Mouse (Mus musculus) gastrocnemius, adult 2 months (tissue): ENCODE data around the gene Pkhd1. TPM values are rescaled to one million over a fixed set of nuclear protein-coding genes. Genes with fewer than 3 reads are reported as not detected.
"Not testable (repeated sequence)": the region's sequence is repeated elsewhere in the genome, so short reads cannot be mapped to it uniquely, and the experiment has no call there.

ENCODE experiments used
- DNase-seq: peaks from one replicate; pipeline ENCODE4 v3.0.0; 2022
- H3K27ac ChIP-seq: fragments of 200-600 bp; 2 replicates; pipeline ENCODE4 v1.8.1; 2022; ENCODE audit warnings: mild to moderate bottlenecking
- H3K4me3 ChIP-seq: fragments of 200-600 bp; 2 replicates; pipeline ENCODE4 v1.8.1; 2022; ENCODE audit warnings: mild to moderate bottlenecking, moderate library complexity
- CTCF ChIP-seq: fragments of 200-600 bp; IDR thresholded peaks from 2 replicates; pipeline ENCODE4 v1.8.1; 2022; ENCODE audit warnings: antibody characterized with exemption, mild to moderate bottlenecking, moderate library complexity
- intact Hi-C: fragments of 180-260 bp; cut with DNase I; formaldehyde crosslinking; loops from one replicate; pipeline ENCODE4 v1.15.1; 2025
- total RNA-seq, 2 experiments: library from RNA; stranded (reverse); gene quantifications; 2 replicates each; pipeline ENCODE4 v1.2.3; 2021

Pkhd1 gene
- total RNA-seq, 2 experiments from 2014 or later: 0.06 TPM; not detected in 1

DNA sequence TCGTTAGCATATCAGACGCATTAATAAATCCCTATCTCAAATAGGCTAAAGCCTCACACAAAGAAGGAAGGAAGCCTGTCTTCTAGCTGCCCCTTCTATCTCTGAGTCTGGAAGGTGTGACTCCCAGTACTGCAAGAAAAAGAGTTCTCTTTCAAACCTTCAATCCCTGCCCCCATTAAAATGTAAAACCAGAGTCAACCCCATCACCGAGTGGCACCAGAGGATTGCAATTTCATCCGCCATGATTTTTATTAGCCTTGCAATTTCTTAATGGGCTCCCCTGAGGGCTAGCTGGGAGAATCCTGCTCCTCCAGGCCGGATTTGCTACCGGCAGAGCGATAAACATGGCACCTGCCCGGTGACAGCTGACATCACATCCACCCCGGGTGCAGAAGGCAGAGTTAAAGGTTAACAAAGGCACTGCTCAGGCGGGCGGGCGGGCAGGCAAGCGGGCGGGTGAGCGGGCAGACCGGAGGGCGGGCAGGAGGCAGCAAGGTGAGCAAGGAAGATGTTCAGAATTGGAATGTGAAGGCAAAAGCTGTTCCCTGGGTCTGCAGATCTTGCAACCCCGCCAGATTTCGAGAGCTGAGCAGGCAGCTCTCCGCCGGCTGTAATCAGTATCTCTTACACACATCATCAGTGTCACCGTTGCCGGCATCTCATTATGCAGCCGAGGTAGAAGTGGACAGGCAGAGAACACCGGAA is 140.2 kb downstream of the Pkhd1 start:
- Histone ChIP-seq H3K27ac (no peak overlapping the region), H3K4me3 (peak overlapping the region; percentile 43)
- TF ChIP-seq CTCF: no peak
- DNase-seq: no peak
- intact Hi-C loops: no loop called here

DNA sequence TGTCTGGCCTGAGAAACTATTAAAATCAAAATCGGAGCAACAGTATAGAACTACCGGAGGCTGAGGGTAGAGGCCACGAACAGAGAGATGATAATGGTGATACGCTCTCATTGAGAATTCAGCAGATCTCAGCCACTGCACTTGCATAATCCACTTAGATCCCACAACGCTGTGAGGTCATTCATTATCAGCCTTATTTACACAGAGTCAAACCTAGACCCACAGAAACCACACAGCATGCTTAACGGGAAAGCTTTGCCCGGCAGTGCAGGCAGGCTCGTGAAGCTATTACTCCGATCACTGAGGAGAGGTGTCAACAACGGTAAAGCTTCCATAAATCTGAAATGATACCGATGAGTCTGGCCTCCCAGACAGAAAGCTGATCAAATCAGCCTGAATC is 147.1 kb downstream of the Pkhd1 start:
- DNase-seq: no peak
- no peak overlapping the region for H3K4me3 ChIP-seq
- intact Hi-C loops: no loop called here
- TF ChIP-seq CTCF: no peak
- no peak overlapping the region for H3K27ac ChIP-seq

DNA sequence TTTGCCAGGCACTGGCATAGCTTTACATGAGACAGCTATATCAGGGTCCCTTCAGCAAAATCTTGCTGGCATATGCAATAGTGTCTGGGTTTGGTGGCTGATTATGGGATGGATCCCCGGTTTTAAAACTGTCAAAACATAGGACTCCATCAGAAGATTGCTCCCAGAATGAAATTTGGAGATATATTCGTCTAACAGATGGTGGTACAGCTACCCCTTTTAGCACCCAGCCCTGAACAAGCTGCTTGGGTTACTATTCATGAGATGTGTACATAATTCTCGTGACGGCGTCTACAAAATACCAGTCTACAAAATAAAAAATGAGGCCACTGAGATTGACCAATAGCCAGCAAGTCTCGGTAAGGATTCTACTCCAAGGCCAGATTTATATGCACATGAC is 147.5 kb downstream of the Pkhd1 start:
- TF ChIP-seq CTCF: no peak

DNA sequence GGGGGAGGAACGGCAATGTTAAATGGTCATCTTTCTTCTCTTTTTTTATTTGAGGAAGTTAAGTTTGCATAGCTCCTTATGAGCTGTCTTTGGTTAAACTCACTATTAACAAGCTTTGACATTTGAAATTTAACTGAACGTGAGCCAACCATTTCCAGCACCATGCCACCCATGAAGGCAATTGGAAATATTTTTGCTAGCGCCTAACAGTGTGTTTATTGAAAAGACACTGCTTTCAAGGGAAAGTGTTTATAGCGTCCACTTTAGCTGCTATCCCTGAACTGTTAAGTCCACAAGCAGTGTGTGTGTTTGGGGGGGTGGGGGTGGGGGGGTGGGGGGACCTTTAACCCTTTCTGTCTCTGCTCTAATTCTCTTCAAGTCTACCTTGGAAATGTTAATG is 151.4 kb downstream of the Pkhd1 start:
- Histone ChIP-seq H3K27ac (no peak overlapping the region), H3K4me3 (no peak overlapping the region)
- DNase-seq: no peak
- TF ChIP-seq CTCF: no peak
- intact Hi-C loops: no loop called here

More for the DNA sequence above, 147.5 kb downstream of the Pkhd1 start:
- Histone ChIP-seq H3K4me3 (no peak overlapping the region), H3K27ac (no peak overlapping the region)
- DNase-seq: no peak
- intact Hi-C loops: no loop called here

DNA sequence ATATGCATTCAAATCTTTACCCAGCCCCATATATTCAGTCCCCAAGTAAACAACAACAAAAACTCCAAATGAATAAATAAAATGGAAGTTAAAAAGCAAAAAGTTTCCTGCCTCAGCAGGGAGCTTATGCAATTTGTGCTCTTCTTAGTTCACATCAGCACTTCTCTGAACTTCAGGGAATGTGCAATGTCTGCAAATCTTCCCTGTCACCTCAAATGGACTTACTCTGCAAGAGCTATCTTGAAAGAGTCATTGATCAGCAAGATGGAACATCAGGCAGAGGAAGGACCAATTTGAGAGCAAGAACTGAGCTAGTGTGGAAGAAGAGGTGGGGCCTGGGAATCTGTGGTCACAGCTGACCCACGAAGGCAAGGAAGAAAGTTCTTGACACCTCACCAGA is 163.2 kb downstream of the Pkhd1 start:
- intact Hi-C loops: no loop called here
- DNase-seq: no peak
- no peak overlapping the region for H3K4me3 ChIP-seq
- no peak overlapping the region for H3K27ac ChIP-seq
- TF ChIP-seq CTCF: no peak

DNA sequence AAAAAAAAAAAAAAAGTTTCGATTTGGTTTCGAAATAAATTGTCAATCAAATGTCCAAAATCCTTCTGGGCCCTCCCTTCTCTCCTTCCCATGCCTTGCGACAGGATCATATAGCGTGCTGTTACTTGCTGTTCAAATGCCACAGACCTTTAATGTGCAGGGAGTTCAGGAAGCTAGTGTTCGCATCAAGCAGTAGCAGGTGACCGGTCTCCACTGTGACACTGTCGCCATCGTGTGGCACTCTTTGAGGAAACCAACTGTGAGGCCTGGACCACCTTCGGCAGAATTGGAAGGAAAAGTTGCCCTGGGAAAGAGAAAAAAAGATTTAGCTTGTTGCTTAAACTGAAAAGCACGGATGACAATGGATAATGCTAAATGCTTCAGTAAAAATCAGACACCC is 167.8 kb downstream of the Pkhd1 start:
- DNase-seq: no peak
- H3K4me3 ChIP-seq: no peak overlapping the region
- no peak overlapping the region for H3K27ac ChIP-seq
- intact Hi-C loops: no loop called here
- peak; percentile 37; the same call in 1 of the 2 replicates for TF ChIP-seq CTCF

DNA sequence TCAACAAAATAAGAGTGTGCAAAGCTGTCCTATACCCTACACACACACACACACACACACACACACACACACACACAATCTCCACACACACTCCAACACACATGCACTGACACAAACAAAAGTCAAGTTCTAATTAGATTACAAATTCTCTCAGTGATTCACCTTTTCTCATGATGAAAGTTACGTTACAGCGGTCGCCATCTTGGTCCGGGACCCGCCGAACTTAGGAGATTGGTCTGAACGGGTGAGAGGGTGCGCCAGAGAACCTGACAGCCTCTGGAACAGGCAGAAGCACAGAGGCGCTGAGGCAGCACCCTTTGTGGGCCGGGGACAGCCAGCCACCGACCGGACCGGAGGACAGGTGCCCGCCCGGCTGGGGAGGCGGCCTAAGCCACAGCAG is 185.8 kb downstream of the Pkhd1 start:
- H3K4me3 ChIP-seq, DNase-seq, H3K27ac ChIP-seq, intact Hi-C loops: not testable (repeated sequence)

DNA sequence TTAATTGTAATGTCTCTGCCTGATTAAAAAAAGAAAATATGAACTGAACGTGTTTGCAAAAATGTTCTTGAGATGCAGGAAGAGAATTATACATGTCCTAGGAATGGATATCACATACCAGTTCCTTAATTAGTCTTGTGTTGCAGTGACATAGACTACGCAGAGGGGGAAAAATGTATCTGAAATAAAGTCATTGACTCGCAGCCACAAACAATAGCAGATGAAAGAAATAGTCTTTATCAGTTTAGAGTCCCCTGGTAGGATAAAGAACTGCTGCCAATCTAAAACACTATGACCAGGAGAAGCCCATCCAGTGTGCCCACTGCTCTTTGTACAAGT is 188.8 kb downstream of the Pkhd1 start:
- Histone ChIP-seq H3K4me3 (no peak overlapping the region), H3K27ac (no peak overlapping the region)
- no peak for TF ChIP-seq CTCF
- DNase-seq: no peak
- intact Hi-C loops: no loop called here

DNA sequence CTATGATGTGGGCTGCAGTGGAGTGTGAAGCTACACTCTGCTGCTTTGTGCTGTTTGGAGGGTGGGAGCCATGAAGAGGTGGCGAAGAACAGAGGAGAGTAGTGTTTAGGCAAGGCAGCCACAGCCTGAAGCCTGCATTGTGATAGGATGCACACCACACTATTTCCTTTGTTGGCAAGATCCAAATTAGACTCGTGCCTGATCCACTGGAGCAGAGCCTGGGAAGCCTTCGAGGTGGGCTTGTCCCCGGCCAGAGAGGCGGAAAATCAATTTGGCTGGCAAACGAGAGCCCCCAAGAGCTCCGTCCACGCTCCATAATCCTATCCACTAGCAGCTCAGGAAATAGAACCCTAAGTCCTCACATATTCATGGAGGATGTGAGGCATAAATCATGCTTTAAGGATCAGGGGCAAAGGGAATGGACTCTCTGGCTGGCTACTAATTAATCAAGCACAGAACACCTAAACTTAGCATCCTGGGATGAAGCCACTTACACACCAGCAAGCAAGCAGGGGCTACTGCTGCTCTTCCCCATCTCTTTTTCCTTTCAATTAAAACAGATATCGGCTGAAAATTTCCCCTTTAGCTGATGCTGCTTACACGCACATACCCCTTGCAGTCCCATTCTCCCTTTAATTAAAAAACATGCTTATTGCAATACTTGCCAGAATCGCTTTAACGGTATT is 189.4 kb downstream of the Pkhd1 start:
- intact Hi-C loops: no loop called here
- no peak for TF ChIP-seq CTCF
- no peak for DNase-seq
- no peak overlapping the region for H3K27ac ChIP-seq
- H3K4me3 ChIP-seq: no peak overlapping the region

DNA sequence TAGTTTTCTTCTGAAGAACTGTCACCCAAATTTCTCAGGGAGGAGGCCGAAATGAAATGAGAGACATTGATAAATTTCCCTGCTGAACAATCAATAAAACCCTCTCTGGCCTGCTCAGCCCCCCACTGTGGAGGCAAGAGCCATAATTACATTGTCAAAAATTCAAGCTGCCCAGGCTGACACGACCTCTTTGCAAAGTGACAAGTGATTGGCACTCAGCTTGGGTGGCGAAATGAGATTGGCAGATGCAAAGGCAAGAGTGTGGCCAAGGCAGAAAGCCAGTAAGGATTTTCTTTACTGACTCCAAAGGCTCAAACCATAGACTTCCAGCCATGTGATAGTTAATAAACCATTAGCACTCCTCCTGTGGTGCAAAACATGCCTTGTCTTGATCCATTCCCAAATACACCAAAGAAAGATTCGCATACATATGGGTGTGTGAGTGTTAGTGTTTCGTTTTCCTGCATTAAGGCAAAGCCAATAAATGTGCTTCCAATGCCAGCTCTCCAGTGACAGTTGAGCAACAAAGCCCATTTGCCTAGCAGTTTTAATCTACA is 208.4 kb downstream of the Pkhd1 start:
- TF ChIP-seq CTCF: no peak
- intact Hi-C loops: no loop called here
- Histone ChIP-seq H3K27ac (no peak overlapping the region), H3K4me3 (no peak overlapping the region)
- DNase-seq: no peak

DNA sequence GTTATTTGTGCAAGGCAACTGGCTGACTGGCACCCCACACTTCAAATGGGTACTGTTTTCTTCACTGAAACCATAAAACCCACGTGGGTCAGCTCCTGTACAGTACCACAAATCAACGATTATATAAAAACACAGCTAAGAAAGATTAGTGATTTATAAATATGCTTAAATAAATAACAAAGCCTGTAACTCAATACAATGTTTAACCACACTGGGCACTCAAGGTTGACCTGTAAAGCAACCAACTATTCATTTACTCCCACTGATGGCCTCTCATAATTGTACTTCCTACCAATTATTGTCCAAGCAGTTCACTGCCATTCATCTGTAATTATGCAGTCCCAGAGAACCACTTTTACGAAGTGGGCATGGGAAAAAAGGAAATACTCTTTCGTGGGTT is 219.5 kb downstream of the Pkhd1 start:
- no peak for DNase-seq
- Histone ChIP-seq H3K27ac (no peak overlapping the region), H3K4me3 (no peak overlapping the region)
- intact Hi-C loops: no loop called here
- TF ChIP-seq CTCF: no peak

DNA sequence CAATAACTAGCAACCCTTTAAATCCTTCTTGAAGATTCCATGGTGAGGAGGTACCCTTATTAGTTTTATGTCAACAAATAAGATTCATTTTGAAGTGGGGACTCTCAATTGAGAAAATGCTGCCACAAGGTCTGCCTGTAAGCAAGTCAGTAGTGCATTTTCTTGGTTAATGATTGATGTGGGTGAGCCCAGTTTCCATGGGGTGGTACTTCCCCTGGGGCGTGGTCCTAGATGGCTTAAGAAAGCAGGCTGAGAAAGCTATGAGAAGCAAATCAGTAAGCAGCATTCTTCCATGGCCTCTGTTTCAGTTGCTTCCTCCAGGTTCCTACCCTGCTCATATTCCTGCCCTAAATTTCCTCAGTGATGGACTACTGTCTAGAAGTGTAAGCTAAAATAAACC is 253.4 kb downstream of the Pkhd1 start:
- no peak for TF ChIP-seq CTCF
- H3K4me3 ChIP-seq: no peak overlapping the region
- no peak for DNase-seq
- no peak overlapping the region for H3K27ac ChIP-seq
- intact Hi-C loops: no loop called here

DNA sequence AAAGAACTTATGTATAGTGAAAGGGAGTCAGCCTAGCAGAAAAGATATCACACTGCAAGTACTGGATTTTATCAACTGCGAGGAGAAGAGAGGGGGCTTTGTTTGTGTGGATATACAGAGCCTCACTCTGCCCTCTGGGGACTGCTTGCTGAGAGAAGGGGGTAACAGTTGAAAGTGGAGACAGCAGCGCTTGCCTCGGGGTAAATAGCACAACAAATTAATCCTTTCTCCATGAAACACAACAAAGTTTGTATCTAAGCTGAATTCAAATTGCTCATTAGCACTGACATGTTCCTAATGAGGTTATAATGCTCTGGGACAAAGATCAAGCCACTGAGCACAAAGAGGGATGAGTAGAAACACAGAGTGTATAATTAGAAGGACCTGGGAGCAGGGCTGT is 273.2 kb downstream of the Pkhd1 start:
- intact Hi-C loops: no loop called here
- TF ChIP-seq CTCF: no peak
- no peak overlapping the region for H3K4me3 ChIP-seq
- no peak overlapping the region for H3K27ac ChIP-seq
- no peak for DNase-seq

DNA sequence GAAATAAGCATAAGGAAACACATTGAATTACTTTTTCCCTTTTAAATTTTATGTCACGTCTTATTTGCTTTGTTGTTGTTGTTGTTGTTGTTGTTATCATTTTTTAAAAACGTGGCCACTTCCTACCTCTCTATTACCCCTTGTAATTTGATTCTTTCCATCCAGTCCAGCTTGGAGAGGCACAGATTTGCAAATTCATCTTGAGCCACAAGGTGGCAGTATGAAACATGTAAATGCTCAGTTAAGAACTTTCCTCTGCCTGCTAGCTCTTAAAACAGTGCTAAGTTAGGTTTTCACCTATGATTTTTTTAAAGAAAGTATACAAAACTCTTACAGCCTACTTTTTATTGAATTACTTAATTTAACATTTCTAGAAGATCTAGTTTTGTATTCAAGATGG is 306.4 kb downstream of the Pkhd1 start:
- intact Hi-C loops: loop anchor here (1.0 to 5.0 kb wide), 2 partner anchors 202 to 1109 kb away; no protein-coding TSS in a partner anchor
- TF ChIP-seq CTCF: peak; percentile 69
- H3K27ac ChIP-seq: no peak overlapping the region
- DNase-seq: peak; percentile 25
- H3K4me3 ChIP-seq: no peak overlapping the region
